Mouse (Mus musculus): ENCODE results near the gene Pla2g4e.
A peak's percentile ranks its signal among the peaks of the same experiment; 100 is the strongest.
"Not testable (repeated sequence)": the region's sequence is repeated elsewhere in the genome, so short reads cannot be mapped to it uniquely, and the experiment has no call there.

Gene Pla2g4e

GRCm38 (mm10) chr2:120238733-120239132, 6.4 kb downstream of the Pla2g4e start:
- not testable (repeated sequence) for DNase-seq (ENCODE audit: extremely low read depth, insufficient read length, low spot score)

- DNase-seq (ENCODE audit: extremely low read depth, insufficient read length, low spot score), result no peak
These were observed 7.4 kb downstream of the Pla2g4e start for GRCm38 (mm10) chr2:120237784-120238183.

DNA sequence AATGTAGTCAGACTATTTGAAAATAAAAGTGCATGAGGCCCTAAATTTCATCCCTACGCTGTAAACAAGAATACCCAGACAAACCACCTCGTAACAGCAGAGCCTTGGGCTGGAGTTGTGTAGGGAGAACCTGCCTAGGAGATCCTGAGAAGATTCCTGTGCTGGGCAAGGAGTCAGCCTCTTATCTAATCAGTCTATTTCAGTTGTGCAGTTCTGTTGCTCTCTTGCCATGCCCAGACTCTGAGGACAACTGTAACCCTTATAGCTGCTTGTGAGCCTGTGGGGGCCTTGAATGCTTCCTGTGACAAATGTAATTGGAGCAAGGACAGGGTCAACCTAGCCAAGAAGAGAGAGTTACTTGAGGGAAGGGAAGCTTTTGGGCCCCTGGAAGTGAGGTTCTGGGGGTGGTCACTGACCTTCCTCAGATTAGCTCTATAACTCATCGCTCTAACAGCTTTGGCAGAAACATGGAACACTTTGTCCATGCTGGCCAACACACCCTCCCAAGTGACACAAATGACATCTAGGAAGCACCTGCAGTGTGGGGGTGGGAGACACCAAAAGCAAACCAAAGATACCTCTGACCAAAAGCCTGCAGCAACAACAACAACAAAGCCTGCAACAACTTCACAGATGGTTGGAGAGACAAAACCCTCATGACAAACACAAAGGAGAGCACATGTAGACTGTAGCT, 9.0 kb downstream of the Pla2g4e start:
- no peak for DNase-seq (ENCODE audit: extremely low read depth, insufficient read length, low spot score)

DNA sequence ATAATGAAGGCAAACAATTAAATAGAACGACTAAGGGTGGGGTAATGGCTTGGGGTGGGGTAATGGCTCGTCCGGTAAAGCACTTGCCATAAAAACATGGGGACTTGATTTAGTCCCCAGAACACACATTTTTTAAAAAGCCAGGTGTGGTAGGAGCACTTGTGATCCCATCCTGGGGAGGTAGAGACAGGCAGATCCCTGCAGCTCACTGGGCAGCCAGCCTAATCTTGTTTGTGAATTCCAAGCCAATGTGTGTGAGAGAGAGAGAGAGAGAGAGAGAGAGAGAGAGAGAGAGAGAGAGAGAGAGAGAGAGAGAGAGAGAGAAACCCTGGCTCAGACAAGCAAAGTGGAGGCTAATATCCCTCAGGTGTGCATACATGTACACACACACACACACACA, 9.8 kb downstream of the Pla2g4e start:
- no peak for DNase-seq (ENCODE audit: extremely low read depth, insufficient read length, low spot score)

GRCm38 (mm10) chr2:120231642-120232041, 13.5 kb downstream of the Pla2g4e start:
- DNase-seq (ENCODE audit: extremely low read depth, insufficient read length, low spot score), result no peak

DNA sequence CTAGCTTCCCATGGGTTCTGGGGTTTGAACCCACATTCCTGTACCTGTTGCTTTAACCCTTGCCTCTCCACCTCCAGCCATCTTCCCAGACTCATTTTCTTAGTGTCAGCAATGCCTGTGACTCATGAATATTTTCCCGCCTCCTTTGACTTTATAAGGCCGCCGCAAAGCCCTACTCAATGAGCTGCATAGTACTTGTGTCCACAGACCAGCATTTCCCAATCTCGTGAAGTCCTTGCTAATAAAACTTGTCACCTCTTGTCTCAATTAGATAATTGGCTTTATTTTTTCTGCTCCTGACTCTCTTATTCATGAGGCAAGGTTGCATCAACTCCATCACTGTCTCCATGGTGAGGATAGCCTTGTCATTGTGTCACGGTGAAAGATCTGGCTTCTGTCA, 30.5 kb downstream of the Pla2g4e start:
- no peak for DNase-seq (ENCODE audit: extremely low read depth, insufficient read length, low spot score)

GRCm38 (mm10) chr2:120211448-120211847, 33.7 kb downstream of the Pla2g4e start:
- DNase-seq (ENCODE audit: extremely low read depth, insufficient read length, low spot score), result no peak

GRCm38 (mm10) chr2:120207926-120208325, 37.2 kb downstream of the Pla2g4e start:
- no peak for DNase-seq (ENCODE audit: extremely low read depth, insufficient read length, low spot score)

DNA sequence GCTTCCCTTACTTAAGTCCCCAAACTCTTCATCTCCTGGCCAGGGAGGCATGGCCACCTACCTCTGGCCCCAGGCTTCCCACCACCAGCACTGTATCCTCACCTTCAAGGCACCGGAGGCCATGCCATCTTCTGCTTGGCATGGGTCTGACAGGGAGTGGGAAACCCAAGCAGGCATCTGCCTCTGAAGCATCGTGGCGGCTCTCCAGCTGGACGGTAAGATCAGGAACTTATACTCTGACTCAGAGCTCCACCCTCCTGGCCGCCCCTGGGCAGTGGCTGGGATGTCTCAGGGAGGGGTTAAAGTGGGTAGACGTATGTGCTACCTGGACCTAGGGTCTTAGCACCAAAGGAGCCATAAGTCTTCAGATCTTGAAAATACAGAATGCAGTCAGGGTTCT, 38.1 kb downstream of the Pla2g4e start:
- DNase-seq (ENCODE audit: extremely low read depth, insufficient read length, low spot score), result peak; percentile 44

DNA sequence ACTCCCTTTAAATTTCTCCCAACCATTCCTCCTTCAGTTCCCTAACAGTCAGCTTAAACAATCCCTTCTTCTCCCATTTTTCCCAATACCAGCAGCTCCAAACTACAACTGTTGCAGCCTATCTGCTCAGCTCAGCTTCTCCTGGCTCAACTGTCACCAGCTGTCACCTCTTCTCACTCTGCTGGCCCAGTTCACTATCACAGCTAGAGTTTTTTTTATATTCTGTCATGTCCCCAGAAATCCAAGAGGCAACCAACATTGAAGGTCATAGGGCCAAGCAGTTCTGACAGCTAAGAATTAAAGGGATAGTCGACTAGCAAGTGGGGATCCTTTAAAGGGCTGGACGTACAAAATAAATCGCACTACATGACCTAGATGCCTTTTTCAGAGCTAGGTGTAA, 41.4 kb downstream of the Pla2g4e start:
- no peak for DNase-seq (ENCODE audit: extremely low read depth, insufficient read length, low spot score)

DNA sequence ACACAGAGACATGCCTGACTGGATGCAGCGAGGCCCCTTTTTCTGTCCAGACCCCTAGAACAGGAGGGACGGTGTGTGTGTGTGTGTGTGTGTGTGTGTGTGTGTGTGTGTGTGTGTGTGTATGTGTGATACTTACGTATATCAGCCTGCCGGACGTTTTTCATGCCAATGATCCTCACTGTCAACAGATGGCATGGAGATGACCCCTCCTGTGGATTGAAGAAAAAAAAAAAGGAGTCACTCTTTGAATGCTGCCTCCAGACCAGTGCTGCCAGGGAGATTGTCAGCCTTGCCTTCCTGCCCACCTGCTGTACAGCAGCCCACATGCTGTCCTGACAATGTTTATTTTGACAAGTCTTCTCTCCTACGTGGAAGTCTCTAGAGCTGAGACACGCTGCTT, 45.1 kb downstream of the Pla2g4e start:
- no peak for DNase-seq (ENCODE audit: extremely low read depth, insufficient read length, low spot score)

DNA sequence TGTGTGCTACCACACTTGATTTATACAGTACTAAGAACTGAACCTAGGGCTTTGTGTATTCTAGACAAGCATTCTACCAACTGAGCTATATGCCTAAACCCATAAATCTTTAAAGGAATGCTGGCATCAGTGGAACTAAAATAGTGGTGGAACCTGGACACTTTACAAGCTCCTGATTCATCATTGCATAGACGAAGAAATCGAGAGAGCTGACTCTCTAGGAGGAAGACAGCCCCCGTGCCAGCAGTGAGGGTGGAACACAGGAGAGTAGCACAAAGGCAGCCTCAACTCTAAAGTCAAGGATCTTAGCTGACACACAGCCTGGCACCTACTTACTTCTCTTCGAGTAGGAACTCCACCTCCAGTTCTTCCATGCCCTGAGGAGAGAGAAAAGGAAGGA, 57.0 kb downstream of the Pla2g4e start:
- no peak for DNase-seq (ENCODE audit: extremely low read depth, insufficient read length, low spot score)

GRCm38 (mm10) chr2:120187583-120187982, 57.6 kb downstream of the Pla2g4e start:
- no peak for DNase-seq (ENCODE audit: extremely low read depth, insufficient read length, low spot score)

- no peak for DNase-seq (ENCODE audit: extremely low read depth, insufficient read length, low spot score)
These were observed 59.4 kb downstream of the Pla2g4e start for GRCm38 (mm10) chr2:120185527-120186276.

DNA sequence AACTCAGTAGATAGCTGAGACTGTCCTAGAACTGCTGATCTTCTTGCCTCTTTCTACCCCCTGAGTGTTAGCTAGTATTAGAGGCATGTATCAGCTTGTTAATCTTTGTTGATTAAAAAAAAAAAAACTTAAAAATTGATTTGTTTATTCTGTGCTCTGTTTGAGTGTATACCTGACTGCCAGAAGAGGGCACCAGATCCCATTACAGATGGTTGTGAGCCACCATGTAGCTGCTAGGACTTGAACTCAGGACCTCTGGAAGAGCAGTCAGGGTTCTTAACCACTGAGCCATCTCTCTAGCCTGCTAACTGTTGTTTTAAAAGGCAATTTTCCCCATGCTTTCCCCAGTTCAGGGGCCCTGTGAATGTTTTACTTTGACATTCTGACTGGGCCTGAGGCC, 66.2 kb downstream of the Pla2g4e start:
- DNase-seq (ENCODE audit: extremely low read depth, insufficient read length, low spot score), result no peak

DNA sequence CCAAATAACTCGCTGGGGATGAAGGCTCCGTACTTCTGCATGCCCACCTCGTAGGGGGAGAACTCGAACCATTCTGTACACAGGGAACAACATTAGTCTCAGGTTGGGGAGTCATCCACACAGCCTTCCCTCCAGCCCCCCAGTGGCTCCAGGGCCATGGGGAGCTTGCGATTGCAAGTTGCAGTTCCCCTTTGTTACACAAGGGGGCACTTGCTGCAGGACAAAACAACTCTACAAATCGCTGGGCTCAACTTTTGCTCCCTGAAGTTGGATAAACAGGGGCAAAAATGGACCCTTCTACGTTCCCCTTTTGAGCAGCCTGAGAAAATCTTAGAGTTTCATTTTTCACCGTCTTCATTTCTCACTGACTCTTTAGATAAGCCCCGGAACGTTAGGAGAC, 71.4 kb downstream of the Pla2g4e start:
- no peak for DNase-seq (ENCODE audit: extremely low read depth, insufficient read length, low spot score)

- no peak for DNase-seq (ENCODE audit: extremely low read depth, insufficient read length, low spot score)
These were observed 73.8 kb downstream of the Pla2g4e start for GRCm38 (mm10) chr2:120171362-120171761.

DNA sequence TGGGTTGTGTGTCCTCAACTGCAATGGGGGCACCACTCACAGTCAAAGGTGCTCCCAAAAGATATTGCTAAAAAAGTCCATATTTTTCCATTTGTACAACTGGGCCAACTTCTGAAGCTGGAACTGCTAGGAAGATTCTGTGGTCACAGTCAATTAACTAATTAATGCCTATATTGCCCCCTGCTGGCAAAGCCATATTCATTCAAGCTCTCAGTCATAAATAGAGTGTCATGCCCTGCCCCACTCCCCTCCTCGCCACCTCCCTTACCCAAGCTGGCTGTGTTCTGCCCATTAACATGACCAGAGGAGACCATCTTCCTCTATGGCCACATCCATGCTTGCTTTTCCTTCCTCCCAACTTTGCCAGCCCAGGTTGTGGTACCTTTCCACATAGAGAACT, 74.4 kb downstream of the Pla2g4e start:
- no peak for DNase-seq (ENCODE audit: extremely low read depth, insufficient read length, low spot score)

DNA sequence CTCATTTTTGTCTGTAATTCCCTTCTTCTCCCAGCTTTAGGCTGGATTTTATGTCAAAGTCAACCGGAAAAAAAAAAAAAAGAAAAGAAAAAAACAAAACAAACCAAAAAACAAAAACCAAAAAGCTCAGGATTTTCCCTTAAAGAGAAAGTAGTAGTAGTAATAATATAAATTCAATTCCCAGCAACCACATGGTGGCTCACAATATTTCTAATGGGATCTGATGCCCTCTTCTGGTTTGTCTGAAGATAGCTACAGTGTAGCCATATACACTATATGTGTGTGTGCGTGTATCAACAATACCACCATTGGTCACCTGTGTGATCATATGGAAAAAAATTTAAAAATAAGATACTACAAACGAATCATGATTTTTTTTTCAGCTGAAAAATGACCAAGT, 75.8 kb downstream of the Pla2g4e start:
- DNase-seq (ENCODE audit: extremely low read depth, insufficient read length, low spot score), result no peak

DNA sequence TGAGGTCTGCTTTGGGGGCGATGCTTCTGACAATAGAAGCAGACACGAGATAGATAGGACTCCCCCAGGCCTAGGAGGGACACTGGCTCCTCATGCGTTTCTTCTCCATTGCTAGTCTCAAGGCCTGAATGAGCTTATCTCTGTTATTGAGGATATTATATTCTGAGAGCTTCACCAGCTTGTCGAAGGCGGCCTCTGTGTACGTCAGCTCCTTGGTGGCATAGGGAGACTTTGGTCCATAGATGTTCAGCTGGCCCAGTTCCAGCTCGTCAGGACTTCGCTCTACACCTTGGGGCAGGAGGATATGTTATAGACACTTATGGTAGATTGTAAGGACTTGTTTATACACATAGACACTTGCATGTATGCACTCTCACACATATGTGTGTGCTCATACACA, 77.4 kb downstream of the Pla2g4e start:
- DNase-seq (ENCODE audit: extremely low read depth, insufficient read length, low spot score), result no peak

- DNase-seq (ENCODE audit: extremely low read depth, insufficient read length, low spot score), result no peak
These were observed 79.7 kb downstream of the Pla2g4e start for GRCm38 (mm10) chr2:120165474-120165873.

DNA sequence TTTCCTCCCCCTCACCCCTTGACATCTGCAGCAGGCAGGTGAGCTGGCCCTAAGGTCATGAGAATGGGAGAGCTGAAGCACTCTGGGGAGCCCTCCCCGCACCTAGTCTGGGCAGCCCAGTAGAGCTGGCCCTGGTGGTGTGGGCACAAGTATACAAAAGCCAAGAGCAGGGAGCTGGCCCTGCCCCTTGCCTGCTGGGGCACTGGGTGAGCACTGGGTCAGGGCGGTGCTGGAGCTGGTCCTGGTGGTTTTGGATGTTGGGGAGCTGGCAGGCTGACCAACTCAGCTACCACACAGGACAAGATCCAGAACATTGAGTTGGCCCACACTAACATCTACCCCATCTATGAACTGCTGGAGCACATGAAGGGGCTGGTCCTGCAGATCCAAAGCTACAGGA, 85.7 kb downstream of the Pla2g4e start:
- peak; percentile 72 for DNase-seq (ENCODE audit: extremely low read depth, insufficient read length, low spot score)

Data from 3134 (cell line).